Mouse (Mus musculus): ENCODE data around the gene Zc4h2. TPM values are rescaled to one million over a fixed set of nuclear protein-coding genes. Genes with fewer than 3 reads are reported as not detected.

Gene Zc4h2
- polyA plus RNA-seq (2015; fragmentation: Nextera tagmentation; extraction: Ambion mirVana): 32.3 and 32.7 TPM in 2 replicates

DNA sequence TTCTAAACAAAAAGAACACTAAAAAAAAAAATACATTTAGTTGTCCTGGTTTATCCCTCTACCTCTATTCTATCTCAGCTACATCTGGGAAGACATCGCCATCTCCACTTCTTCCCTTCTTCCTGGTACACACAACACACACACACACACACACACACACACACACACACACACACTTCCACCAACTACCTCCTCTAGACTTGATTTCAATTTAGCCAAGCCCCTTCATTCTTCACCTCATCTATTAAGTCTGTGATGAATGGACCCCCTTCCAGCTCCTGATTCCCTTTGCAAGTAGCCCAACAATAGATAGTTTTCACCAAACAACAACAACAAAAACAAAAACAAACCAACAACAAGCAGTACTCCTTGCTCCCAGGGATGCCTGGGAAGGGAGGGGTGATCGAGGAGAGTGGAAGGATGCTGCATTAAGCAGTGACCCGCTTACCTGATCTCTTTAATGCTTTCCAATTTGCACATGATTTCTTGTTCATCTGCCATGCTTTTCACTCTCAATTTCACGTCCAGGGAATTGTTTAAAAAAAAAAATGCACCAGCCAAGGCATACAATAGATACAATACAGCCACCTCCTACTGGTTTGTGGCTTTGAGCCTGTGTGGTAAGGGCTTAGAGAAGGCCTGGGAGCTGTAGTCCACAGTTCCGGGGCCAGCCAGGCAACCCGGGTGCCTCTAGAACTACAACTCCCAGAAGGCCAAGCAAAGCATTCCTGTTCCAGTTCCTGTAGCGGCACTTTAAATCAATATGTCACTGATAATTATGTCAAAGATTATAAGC lies at the start of gene Zc4h2:
Gene Zc4h2, minus strand, starts transcription at position 706 of the 796 bp plus-strand sequence.
- Histone ChIP-seq H3K9ac (peak within 1 kb of the TSS; percentile 48; the same call in 1 of the 2 replicates), H3K27ac (no peak within 1 kb of the TSS), H3K36me3 (no peaks in the 10 kb centered on the region), H3K9me3 (no peaks in the 10 kb centered on the region), H3K27me3 (no peaks in the 10 kb centered on the region), H3K4me2 (replicated peaks) (peak within 1 kb of the TSS; percentile 58), H3K4me1 (no peaks in the 10 kb centered on the region), H3K4me3 (peak within 1 kb of the TSS; percentile 48)
- ATAC-seq (ENCODE audit: low FRiP score, low read depth): peak; percentile 99
- 16% methylated on average over 7 of the region's 7 CpGs for WGBS

DNA sequence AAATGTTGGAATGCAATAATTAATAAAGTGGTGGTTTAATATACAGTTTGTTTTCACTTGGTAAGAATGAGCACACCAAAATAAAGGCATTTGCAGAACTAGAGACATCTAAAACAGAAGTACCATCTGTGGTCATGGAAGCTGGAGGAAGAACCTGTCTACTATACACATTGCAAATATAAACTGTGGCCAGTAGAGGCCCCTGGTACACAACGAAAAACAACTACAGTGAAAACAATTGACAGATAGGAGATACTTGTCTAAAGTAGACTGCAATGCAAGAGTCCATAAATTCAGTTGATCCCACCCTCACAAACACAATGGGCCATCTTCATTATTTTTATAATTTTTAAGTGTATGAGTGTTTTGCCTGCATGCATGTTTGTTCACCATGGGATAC lies 28.8 kb upstream of the Zc4h2 start:
- H3K9ac ChIP-seq: no peak overlapping the region
- no peak overlapping the region for H3K4me3 ChIP-seq

DNA sequence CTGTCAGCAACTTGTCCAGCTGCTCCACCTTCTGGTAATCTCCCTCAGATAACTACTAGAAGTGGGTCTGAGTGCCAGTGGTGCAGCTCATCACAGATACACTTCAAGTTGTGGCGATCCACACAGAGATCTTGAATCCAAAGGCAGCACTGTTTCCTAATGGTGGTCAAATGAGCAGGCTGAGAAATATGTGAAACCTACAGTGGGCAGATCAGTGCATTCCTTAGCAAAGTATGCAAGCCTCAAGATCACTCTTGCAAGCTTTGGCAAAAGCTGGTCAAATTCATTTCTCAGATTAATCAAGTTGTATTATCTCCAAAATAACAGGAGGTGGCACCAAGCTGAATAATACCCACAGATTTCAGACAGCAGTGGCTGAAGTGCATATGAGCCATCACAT lies 23.9 kb upstream of the Zc4h2 start:
- H3K9me3 ChIP-seq: no peaks in the 10 kb centered on the region
- H3K36me3 ChIP-seq: no peaks in the 10 kb centered on the region
- no peaks in the 10 kb centered on the region for H3K4me1 ChIP-seq
- no peak for ATAC-seq (ENCODE audit: low FRiP score, low read depth)
- no peak overlapping the region for H3K27ac ChIP-seq
- no peak overlapping the region for H3K9ac ChIP-seq
- H3K27me3 ChIP-seq: no peaks in the 10 kb centered on the region
- H3K4me2 ChIP-seq (replicated peaks): no peak overlapping the region
- no peak overlapping the region for H3K4me3 ChIP-seq
- WGBS: 81% methylated on average over 1 of the region's 1 CpGs

More for the DNA sequence above, 28.8 kb upstream of the Zc4h2 start:
- WGBS: 58% methylated on average over 1 of the region's 1 CpGs
- Histone ChIP-seq H3K4me1 (no peaks in the 10 kb centered on the region), H3K9me3 (no peaks in the 10 kb centered on the region), H3K27ac (no peak overlapping the region), H3K27me3 (no peaks in the 10 kb centered on the region), H3K36me3 (no peaks in the 10 kb centered on the region), H3K4me2 (replicated peaks) (no peak overlapping the region)
- ATAC-seq (ENCODE audit: low FRiP score, low read depth): no peak

DNA sequence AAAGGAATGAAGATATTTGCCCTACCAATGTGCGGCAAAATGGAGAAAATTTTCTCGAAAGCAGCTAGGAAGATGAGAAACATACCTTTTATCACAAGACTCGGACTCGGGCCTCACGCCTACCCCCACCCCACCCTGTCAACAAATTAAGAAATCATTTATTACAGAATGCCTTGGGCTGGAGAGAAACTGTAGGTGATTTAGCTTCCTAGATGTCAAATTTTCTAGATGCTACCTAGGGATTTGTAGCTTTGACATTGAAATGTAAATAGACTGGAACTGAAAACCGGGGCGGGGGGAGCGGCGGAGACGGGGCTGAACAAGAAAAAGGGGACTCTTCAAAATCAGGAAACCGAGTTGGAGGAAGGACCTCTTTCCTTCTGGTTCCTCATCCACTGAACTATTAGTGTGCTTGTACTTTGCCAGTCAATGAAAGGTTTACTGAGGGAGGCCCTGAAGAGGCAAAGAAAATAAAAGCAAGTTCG lies 333 bp upstream of the Zc4h2 start:
- H3K4me1 ChIP-seq: no peaks in the 10 kb centered on the region
- H3K27me3 ChIP-seq: no peaks in the 10 kb centered on the region
- H3K9me3 ChIP-seq: no peaks in the 10 kb centered on the region
- WGBS: 31% methylated on average over 12 of the region's 12 CpGs
- H3K27ac ChIP-seq: no peak overlapping the region
- peak overlapping the region; percentile 48 for H3K4me3 ChIP-seq
- H3K9ac ChIP-seq: peak overlapping the region; percentile 39; the same call in 1 of the 2 replicates
- H3K36me3 ChIP-seq: no peaks in the 10 kb centered on the region
- ATAC-seq (ENCODE audit: low FRiP score, low read depth): peak; percentile 48
- H3K4me2 ChIP-seq (replicated peaks): peak overlapping the region; percentile 58

DNA sequence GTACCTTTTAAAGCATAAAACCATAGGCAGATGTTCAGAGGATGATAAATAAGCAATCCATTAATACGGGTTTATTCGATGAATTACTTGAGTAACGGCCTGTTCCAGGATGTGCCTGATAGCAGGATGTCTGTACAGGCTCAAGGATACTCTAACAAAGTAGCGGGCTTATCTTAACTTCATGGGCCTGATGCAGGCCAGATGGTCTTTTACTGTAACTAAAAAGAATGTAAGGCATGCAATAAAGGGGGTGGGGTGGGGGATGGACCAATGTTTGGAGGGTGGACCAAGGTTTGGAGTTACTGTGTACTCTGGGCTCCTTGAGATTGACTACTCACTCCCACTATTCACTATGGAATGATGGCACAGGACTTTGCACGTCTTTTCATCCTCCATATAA lies 57.7 kb downstream of the Zc4h2 start:
- Histone ChIP-seq H3K27me3 (no peaks in the 10 kb centered on the region; the same call in 1 of the 2 replicates), H3K36me3 (no peaks in the 10 kb centered on the region), H3K9ac (no peak overlapping the region), H3K4me1 (no peaks in the 10 kb centered on the region), H3K27ac (no peak overlapping the region), H3K4me2 (replicated peaks) (no peak overlapping the region), H3K9me3 (no peaks in the 10 kb centered on the region), H3K4me3 (no peak overlapping the region)
- 54% methylated on average over 5 of the region's 5 CpGs for WGBS
- peak; percentile 44; the same call in 1 of the 2 replicates for ATAC-seq (ENCODE audit: low FRiP score, low read depth)

Other genes with a start within 250 kb of the Zc4h2 start
- 14.6 and 15.7 TPM in 2 replicates for gene Amer1, start 213.6 kb downstream of the Zc4h2 start, polyA plus RNA-seq (2015; fragmentation: Nextera tagmentation; extraction: Ambion mirVana)
- 0.11 and 0.22 TPM in 2 replicates for gene Asb12, start 100.5 kb downstream of the Zc4h2 start, polyA plus RNA-seq (2015; fragmentation: Nextera tagmentation; extraction: Ambion mirVana)
- not detected in 2 replicates for gene Pfn5, start 100.4 kb downstream of the Zc4h2 start, polyA plus RNA-seq (2015; fragmentation: Nextera tagmentation; extraction: Ambion mirVana)
- 5.1 and 5.4 TPM in 2 replicates for gene Zc3h12b, start 53.2 kb upstream of the Zc4h2 start, polyA plus RNA-seq (2015; fragmentation: Nextera tagmentation; extraction: Ambion mirVana)

Data from limb, embryonic 13.5 days (tissue).